Mouse (Mus musculus) layer of hippocampus, postnatal 36 days (tissue): ENCODE measurements at regions not wholly inside any gene's neighbourhood (a gene's known extent, or its start where the extent isn't known, plus 50 kb on each side); places are given as distances from the start of the nearest gene placed in this dataset.
A peak's percentile ranks its signal among the peaks of the same experiment; 100 is the strongest.
"Not testable (repeated sequence)": the region's sequence is repeated elsewhere in the genome, so short reads cannot be mapped to it uniquely, and the experiment has no call there.

Experiments used
- DNase-seq, 2 experiments: peaks; one replicate each; pipeline ENCODE4 v3.0.0; 2022

- DNase-seq, result not testable (repeated sequence)
Measured at GRCm38 (mm10) chr10:22460386-22460785, 100.0 kb downstream of the Raet1d start.

- not testable (repeated sequence) for DNase-seq
Measured at GRCm38 (mm10) chr10:22460818-22461479, 100.6 kb downstream of the Raet1d start.

- not testable (repeated sequence) for DNase-seq
Measured at GRCm38 (mm10) chr10:22461480-22462050, 101.2 kb downstream of the Raet1d start.

- not testable (repeated sequence) for DNase-seq
Measured at GRCm38 (mm10) chr10:22471722-22472330, 111.5 kb downstream of the Raet1d start.

- DNase-seq, result peak; percentile 4 to 36
Measured at GRCm38 (mm10) chr10:22479860-22480259, 119.5 kb downstream of the Raet1d start.

GRCm38 (mm10) chr10:22487071-22487470 is 126.7 kb downstream of the Raet1d start:
- not testable (repeated sequence) for DNase-seq

GRCm38 (mm10) chr10:22491806-22492347 is 131.5 kb downstream of the Raet1d start:
- not testable (repeated sequence) for DNase-seq

GRCm38 (mm10) chr10:22495975-22496496 is 135.7 kb downstream of the Raet1d start:
- no peak for DNase-seq
